Mouse (Mus musculus): ENCODE measurements at regions not wholly inside any gene's neighbourhood (a gene's known extent, or its start where the extent isn't known, plus 50 kb on each side); places are given as distances from the start of the nearest gene placed in this dataset.

DNA sequence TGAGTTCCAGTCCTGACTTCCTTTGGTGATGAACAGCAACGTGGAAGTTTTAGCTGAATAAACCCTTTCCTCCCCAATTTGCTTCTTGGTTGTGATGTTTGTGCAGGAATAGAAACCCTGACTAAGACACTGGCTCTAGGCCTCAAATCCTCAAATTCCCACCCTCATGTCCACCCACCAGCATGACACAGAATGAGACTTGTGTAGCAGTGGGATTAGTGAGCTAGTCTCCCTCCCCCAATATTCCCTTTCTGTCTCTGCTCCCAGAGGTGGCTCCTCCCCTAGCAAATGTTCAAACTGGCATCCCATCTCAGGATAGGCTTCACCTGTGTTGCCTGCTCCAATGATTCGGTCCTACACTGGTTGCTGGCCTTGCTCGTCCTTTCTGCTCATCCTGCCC, 94.1 kb upstream of the Myocd start:
- DNase-seq = no peak

DNA sequence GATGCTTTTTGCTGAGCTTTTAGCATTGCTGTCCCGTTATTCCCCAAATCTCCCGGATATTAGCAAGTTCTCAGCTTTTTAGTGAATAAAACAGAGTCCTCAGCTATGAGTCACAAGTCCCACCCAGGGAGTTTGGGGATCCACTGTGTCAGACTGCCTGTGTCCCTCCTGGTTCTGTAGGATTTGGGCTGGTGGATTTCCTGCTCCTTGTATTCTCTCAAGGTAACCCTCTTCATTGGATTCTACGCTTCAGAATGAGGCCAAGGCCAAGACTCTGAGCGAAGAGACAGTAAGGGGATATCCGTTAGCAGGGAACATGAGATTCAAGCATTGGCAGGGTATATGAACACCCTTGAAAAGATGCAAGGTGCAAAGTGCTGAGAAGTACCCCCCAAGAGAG, 90.9 kb upstream of the Myocd start:
- no peak for DNase-seq

DNA sequence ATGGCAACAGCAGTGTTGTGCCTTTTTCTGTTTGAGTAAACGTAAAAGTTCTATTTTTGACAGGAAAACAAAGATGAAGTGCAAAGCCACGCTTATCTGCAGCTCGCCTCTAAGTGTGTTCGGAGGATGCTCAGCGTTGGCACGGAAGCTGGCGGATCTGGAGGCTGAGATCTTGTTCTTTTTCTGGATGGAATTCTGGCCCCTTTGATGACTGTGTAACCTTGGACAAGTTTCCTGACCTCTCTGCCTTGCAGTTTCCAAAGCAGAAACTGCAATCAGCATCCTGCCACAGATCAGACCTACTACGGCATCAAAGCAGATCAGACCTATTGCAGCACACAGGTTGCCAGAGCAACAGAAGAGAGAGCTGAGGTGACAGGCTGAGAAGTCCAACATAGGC, 89.1 kb upstream of the Myocd start:
- no peak for DNase-seq

DNA sequence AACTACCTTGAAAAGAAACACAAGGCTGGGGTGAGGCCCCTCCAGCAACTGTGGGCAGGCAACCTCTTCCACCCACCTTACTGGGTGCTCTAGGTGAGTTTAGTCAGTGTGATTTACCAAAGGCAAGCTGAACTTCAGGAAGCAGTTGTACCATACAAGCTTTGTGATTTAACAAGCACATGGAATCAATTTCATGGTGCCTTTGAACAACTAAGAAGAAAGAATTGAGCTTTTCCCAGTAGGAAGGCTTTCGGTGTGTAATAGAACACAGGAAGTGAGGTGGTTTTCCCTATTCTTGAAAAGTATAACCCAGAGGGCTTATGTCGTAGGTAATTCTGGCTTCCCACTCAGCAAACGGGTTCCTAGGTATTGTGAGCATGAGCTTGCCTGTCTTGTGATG, 82.7 kb upstream of the Myocd start:
- DNase-seq = no peak

DNA sequence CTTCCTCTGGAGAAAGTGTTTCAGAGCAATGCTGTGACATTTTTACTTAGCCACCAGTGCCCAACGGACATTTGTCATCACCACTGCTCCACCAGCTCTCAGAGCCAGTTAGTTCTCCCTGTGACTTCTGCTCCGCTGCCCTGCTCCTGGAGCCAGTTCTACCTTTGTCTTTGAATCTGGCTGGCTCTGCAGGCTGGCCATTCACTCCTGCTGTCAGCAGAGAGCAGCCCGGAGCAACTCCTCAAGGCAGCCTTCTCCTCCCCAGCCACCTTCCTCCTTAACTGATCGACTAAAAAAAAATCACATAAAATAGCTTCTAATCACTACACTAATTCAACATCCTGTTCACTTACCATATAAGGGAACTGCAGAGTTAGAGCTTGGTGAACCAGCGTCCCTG, 79.2 kb upstream of the Myocd start:
- DNase-seq = no peak

DNA sequence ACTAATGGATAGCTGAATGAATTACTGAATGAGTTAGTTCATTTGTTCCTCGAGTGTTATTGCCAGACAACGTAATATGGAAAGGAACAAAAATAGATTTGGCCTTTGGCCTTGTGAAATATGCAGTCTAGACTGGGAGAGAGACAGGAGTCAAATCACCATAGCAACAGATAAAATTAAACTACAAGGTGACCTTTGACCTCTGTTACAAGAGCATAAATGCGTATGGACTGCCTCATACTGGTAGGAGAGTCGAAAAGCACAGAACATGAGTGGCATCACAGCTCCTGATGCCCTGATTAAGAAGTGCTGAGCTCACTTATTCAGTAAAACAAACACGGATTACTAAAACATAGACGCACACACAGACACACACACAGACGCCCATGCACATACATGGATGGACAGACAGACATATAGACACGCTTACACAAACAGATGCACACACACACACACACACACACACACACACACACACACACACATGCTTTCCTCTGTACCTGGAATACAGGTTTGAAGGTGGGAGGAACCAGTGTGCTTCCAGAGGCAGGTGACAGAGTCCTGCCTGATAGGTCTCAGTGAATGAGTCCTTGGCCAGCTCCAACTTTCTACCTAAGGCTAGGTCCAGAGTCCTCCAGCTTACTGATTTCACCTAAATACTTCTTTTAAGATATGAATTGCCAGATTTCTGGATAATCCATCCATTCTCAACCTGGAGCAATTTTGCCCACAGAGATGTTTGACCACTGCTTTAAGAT, 72.1 kb upstream of the Myocd start:
- DNase-seq = no peak

DNA sequence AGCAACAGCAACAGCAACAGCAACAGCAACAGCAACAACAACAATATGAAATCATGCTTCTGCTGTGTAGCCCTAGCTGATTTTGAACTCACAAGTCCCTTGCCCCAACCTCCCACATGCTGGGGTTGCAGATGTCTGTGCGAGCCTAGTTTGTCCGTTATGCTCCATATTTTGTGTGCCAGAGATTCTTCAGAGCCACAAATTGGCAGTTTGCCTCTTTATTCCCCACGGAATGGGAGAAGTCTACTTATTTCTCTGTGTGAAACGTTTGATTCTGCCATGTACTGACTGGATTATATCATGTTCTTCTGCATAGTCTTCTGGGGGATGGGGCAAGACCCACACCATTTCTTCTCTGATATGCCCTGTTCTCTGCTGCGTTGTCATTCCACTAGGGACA, 64.5 kb upstream of the Myocd start:
- peak; percentile 54 for DNase-seq

DNA sequence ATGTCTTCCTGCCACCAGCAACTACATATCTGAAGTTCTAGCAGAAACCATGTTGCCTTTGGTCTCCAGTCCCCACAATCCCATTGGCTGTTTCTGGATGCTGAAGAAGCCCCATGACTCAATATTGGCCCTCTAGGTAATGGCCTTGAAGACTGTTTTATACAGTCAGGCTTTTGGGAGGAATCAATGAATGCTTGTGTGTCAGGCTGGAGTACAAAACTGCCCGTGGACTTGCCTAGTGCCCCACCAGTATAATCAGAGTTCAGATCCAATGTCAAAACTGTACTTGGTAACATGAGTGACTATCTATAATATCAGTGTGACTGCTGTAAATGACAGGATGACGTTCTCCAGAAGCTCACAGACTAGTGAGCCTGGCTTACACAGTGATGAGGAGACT, 63.3 kb upstream of the Myocd start:
- DNase-seq = no peak

DNA sequence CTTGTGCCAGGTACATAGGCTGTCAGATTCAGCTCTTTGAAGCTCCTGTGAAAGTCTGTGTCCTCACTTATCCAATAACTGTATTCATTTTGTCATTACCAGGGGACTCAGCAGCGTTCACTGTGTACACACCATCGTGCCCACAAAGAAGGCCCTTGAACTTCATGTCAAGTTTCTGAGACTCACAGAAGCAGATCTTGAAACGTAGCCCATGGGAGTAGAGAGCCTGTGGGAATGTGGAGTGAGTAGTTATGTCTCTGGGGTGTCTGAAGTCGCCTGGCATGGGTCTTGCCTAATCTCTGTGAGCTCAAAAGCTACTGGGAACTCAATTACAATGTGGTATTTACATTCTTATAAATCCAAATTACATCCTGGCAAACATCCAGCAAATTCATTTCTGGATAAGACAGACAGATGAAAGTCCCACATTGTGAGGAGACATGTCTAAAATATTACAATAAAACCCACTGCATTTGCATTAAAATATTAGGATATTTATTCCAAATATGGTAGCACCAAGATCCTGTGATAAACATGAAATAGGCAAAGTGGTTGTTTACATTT, 53.2 kb upstream of the Myocd start:
- peak; percentile 29 for DNase-seq

Data from adrenal gland, postnatal 10 days (tissue).